Mouse (Mus musculus) lung, adult 18-20 months (tissue): Measurements from ENCODE around the gene Srbd1.

Experiments used
- DNase-seq, 2 experiments: peaks; one replicate each; pipeline ENCODE4 v3.0.0; 2022; ENCODE audit warnings: mixed read lengths in 2 of 2

Gene Srbd1

DNA sequence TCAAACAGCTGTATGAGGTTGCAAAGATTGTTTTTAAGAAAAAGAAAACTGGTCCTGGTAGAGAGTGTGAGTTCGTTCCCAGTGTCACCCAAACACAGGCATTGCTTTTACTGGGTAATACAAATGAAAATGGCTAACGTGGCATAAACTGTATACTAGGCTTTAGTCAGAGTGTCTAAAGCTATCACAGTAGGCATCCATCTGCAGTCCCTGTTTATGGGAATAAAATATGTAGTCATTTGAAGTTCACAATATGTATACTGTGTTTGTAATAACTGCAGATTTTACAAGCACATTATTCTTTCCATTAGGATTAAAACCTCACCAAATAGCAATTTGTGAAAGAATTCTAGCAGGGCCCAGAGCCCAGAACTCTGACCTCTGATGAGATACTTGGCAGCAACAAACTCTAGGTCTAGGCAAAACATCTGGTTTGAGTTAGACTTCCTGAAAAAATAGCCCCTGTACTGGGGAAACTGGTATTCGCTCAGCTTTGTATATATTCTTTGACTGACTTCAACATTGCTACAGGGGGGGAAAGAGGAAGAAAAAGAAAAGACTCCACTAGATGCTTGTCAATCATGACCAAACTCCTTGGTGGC is 112.8 kb downstream of the Srbd1 start:
- peak in 1 of 2 experiments; percentile 18 for DNase-seq

DNA sequence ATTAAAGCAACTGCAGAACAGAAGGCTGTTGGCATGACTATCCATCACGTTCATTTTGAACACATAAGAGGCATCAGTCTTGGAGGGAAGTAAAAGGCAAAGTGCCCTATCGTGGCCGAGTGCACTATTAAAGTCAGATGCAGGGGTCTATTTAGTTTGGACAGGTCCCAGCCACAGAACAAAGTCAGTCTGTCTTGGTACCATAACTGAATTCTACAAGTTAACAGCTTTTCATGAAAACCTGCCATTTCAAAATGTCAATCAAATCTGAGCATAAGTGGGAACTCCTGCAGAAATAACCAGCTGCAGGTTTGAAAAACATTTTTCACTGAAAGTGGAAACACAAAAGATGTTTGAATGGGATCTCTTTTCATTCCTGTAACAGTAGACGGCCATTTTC is 115.0 kb downstream of the Srbd1 start:
- no peak for DNase-seq

DNA sequence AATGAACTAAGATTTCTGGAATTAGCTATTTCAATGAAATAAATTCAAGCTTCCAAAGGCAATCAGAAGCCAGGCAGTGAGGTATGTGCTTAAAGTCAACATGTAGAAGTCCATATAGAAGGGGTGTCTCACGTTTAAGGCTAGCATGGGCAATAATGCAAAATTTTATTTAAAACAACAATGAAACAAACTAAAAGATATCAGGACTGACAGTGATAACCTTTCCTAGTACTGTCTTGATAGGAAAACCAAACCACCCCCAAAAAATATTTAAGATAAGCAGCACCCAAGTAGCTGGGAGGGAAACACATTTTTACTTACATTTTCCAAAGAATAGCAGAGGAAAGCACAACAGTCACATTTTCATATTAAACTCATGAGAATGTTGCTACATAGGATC is 115.8 kb downstream of the Srbd1 start:
- no peak for DNase-seq

- DNase-seq = no peak
These were observed 117.3 kb downstream of the Srbd1 start for GRCm38 (mm10) chr17:86027577-86028199.

DNA sequence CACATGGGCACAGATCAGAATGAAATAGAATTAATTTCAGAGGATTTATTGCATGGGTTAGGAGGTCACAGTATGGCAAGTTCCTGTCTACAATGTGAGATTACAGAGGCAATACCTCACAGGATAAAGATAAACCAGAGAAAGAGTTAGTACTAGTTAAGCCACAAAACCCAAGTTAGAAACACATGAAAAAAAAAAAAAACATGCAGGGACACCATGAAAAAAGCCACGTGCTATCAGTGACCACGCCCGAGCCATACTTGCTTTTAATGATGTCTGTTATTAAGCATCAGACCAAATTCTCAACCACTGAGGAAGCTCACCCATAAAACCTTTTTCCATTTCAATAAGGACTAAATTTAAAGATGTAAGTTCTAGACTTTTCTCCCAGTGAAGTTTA is 120.4 kb downstream of the Srbd1 start:
- no peak for DNase-seq

- DNase-seq = no peak
These were observed 122.6 kb downstream of the Srbd1 start for GRCm38 (mm10) chr17:86022366-86022765.

DNA sequence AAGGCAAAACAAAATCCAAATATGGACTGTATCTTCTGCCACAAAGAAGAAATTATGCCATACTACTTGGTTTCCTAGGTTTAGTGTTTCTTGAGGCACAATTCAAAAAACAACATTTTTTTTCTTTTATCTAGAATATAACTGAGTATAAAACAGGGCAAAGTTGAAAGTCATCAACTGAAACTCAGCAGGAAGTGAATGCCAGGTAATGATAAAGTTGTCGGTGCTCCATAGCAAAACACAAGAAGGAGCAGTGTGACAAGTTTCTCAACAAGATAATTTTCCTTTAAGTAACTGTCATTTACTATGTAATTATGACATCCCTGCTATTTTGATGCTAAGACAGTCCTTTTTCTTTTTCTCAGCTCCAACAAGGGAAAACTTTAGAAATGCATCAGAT is 123.2 kb downstream of the Srbd1 start:
- DNase-seq = no peak

- no peak for DNase-seq
These were observed 123.7 kb downstream of the Srbd1 start for GRCm38 (mm10) chr17:86021231-86021630.

DNA sequence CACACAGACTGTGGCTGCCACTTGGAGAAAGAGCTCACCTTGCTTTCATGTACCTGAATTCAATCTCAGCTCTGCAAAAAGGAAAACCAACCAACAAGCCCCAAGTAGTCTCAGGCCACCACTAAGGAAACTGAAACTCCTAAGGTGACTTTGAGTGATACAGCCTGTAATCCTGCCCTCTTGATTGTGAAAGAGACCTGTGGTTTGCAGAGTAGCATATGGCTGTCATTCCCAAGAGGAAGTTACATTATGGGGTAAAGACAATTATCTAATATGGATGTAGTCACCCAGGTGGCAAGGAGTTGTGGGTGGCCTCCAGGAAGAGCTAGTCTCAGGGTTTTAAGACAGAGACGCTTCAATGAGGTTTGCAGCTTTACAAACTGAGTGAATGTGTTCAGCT is 125.2 kb downstream of the Srbd1 start:
- no peak for DNase-seq

DNA sequence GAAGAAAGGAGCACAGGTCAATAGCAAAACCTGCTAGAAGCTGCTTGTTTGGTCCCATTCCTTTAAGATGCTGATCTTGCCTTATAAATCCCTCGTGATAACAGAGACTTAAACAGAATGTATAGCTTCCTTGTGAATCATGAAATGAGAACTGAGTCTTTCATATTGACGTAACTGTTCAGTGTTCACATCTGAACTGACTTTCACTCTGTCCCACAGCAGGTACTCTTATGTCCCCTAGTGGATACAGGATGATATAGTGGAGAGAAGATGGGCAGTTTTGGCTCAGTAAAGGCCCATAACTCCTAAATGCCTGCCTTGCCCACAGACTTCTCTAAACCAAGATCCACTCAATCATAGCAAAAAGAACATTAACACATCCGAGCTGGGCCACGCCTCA is 130.7 kb downstream of the Srbd1 start:
- no peak for DNase-seq

DNA sequence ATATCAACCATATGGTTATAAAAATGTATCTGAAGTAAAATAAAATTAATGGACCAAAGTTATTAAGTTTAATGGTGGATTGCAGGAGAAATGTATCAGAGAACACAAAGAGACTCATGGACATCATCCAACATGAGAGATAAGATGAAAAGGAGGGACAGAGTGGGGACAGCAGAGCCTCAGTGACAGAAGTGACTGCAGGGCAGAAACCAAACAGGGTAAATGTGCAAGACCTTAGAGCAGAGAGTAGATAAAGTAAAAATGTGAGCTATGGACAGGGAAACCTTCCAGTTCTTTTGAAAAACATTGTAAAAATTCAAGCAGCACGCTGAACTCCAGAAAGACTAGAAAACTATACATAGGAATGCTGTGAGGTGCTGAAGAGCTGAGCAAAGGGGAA is 132.4 kb downstream of the Srbd1 start:
- DNase-seq = no peak

GRCm38 (mm10) chr17:86011849-86012248 is 133.1 kb downstream of the Srbd1 start:
- DNase-seq = no peak

GRCm38 (mm10) chr17:86008401-86008800 is 136.6 kb downstream of the Srbd1 start:
- no peak for DNase-seq

DNA sequence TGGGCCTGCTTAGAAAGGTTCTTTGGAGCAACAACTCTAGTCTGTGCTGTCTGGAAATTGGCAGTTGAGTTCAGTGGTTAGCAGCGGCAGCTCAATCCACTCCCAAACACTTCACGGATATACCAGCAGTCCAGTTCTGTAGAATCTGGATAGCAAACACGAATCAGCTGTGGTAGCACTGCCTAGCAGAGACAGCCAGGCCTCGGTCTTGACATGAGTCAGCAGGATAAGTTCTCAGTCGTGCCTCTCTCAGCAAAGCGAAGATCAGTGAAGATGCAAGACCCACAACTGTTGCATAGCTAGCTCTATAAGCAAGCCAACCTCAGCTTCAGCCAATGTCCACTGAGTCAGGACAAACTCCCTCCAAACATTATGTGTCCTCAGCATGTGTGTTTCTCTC is 142.9 kb downstream of the Srbd1 start:
- DNase-seq = no peak

DNA sequence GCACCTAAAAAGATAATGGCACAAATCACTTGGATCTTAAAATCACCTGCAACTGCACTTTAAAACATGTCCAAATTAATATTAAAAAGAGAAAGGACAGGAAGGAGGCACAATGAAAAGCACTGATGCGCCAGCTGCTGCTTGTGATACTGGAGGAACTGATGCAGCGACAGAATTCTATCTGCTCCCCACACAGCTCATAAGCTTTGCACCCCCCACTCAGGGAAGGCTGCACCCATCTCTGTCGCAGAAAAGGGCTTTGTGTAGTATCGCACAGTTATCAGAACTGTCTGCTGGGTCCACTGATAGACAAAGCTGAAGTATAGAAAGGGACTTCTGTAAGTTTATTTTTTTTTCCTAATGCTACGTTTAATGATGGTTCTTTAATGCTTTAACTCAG is 143.3 kb downstream of the Srbd1 start:
- no peak for DNase-seq

GRCm38 (mm10) chr17:85995727-85996126 is 149.2 kb downstream of the Srbd1 start:
- DNase-seq = peak; percentile 52

- DNase-seq = no peak
These were observed 149.9 kb downstream of the Srbd1 start for GRCm38 (mm10) chr17:85995086-85995485.

GRCm38 (mm10) chr17:85989058-85989769 is 155.8 kb downstream of the Srbd1 start:
- no peak for DNase-seq

GRCm38 (mm10) chr17:85987531-85987930 is 157.4 kb downstream of the Srbd1 start:
- DNase-seq = no peak

- DNase-seq = no peak
These were observed 158.4 kb downstream of the Srbd1 start for GRCm38 (mm10) chr17:85986624-85987023.

DNA sequence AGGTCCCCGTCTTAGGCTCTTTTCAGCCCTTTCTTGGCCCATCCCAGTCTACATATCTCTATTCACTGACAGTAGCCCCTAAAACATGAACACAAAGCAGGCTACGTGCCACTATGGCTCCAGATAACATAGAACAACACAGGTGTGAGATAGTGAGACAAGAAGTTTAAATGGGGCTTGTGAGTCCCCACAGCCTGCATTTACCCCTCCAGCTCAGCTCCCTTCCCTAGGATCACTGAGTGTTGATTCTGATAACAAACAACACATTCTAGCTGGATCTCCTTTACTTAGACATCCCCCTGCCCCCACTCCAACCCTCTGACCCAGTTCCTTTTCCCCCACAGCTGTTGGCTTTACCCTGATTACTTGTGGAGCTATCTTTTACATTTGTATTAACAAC is 158.8 kb downstream of the Srbd1 start:
- DNase-seq = no peak

- DNase-seq = no peak
These were observed 159.8 kb downstream of the Srbd1 start for GRCm38 (mm10) chr17:85985131-85985530.

DNA sequence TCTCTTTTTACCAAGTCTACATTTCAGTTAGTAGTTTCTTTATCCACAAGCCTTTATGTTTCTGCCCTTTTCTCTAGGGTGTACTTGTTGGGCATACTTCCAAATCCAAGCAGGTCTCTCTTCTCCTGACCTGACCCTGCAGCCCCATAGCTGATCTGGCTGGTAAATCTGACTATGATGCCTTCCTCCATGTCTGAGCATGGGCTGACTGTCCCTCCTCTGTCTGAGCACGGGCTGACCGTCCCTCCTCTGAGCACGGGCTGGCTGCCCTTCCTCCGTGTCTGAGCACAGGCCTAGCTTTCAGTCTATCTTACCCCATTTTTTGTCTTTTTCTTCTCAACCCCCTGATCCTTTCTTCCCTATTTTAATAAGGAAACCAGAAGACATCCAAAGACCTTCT is 162.7 kb downstream of the Srbd1 start:
- DNase-seq = no peak

- no peak for DNase-seq
These were observed 163.1 kb downstream of the Srbd1 start for GRCm38 (mm10) chr17:85981869-85982268.
